Mouse (Mus musculus) heart, adult 2 months (tissue): ENCODE measurements around the gene Trim25. TPM values are rescaled to one million over a fixed set of nuclear protein-coding genes. Genes with fewer than 3 reads are reported as not detected.

ENCODE experiments used
- DNase-seq, 2 experiments: peaks; one replicate each; pipeline ENCODE4 v3.0.0; 2021
- H3K27ac ChIP-seq: fragments of 200-600 bp; 2 replicates; pipeline ENCODE4 v1.8.1; 2022
- H3K27me3 ChIP-seq: fragments of 200-500 bp; 2 replicates; pipeline ENCODE4 v1.6.1; 2012; ENCODE audit warnings: mild to moderate bottlenecking, low read length, inconsistent platforms, mixed read lengths; ENCODE audit not compliant: control insufficient read depth, insufficient read depth
- H3K36me3 ChIP-seq: fragments of 200-500 bp; 2 replicates; pipeline ENCODE4 v1.6.1; 2012; ENCODE audit warnings: low read length, inconsistent platforms; ENCODE audit not compliant: control insufficient read depth, insufficient read depth
- H3K4me1 ChIP-seq: fragments of 200-500 bp; 2 replicates; pipeline ENCODE4 v1.6.1; 2011; ENCODE audit warnings: low read length; ENCODE audit not compliant: control insufficient read depth, insufficient read depth
- H3K4me3 ChIP-seq: fragments of 200-600 bp; 2 replicates; pipeline ENCODE4 v1.8.1; 2022
- H3K79me2 ChIP-seq: fragments of 200-500 bp; replicated peaks from 2 replicates; pipeline ENCODE4 v1.6.1; 2012; ENCODE audit warnings: mild to moderate bottlenecking, inconsistent platforms, low read length, moderate library complexity, mixed read lengths; ENCODE audit not compliant: control insufficient read depth, insufficient read depth
- H3K9ac ChIP-seq: fragments of 200-500 bp; 2 replicates; pipeline ENCODE4 v1.6.1; 2012; ENCODE audit warnings: low read depth, mild to moderate bottlenecking, control low read depth, inconsistent platforms, low read length, mixed read lengths
- CTCF ChIP-seq: fragments of 200-600 bp; IDR thresholded peaks from 2 replicates; pipeline ENCODE4 v1.8.1; 2022; ENCODE audit warnings: antibody characterized with exemption, mild to moderate bottlenecking, moderate library complexity
- EP300 ChIP-seq: fragments of 200-500 bp; IDR thresholded peaks from 2 replicates; pipeline ENCODE4 v1.6.1; 2011; ENCODE audit warnings: low read depth, low read length, control low read depth; ENCODE audit not compliant: insufficient read depth
- POLR2A ChIP-seq: fragments of 200-500 bp; IDR thresholded peaks from 2 replicates; pipeline ENCODE4 v1.6.1; 2011; ENCODE audit warnings: mild to moderate bottlenecking, low read depth, low read length, control low read depth; ENCODE audit not compliant: insufficient read depth
- WGBS: fragments of 180-500 bp; shearing (Covaris S2); methylation state at CpG from one replicate; pipeline ENCODE4 v1.1.7; 2018; 5-methylcytosine and 5-hydroxymethylcytosine counted together
- intact Hi-C: fragments of 180-260 bp; cut with DNase I; formaldehyde crosslinking; loops from one replicate; pipeline ENCODE4 v1.15.1; 2025
- polyA plus RNA-seq: library from polyadenylated mRNA; depleted of rRNA; stranded (reverse); fragments of >200 nt; gene quantifications from 2 replicates; pipeline ENCODE4 v1.2.3, GENCODE M21; 2012
- total RNA-seq, 2 experiments: library from RNA; stranded (reverse); gene quantifications; 2 replicates each; pipeline ENCODE4 v1.2.3; 2021

Gene Trim25
- total and polyA plus RNA-seq, 3 experiments, result 13.6 to 24.3 (median 17.7) TPM

GRCm38 (mm10) chr11:89021687-89022086 lies 22.5 kb downstream of the Trim25 start:
- 33% methylated on average over 7 of the region's 7 CpGs for WGBS
- Histone ChIP-seq H3K4me3 (no peak overlapping the region), H3K27me3 (no peaks in the 10 kb centered on the region), H3K4me1 (peaks cover 22% of the 10 kb centered on the region), H3K9ac (no peak overlapping the region), H3K27ac (no peak overlapping the region; the same call in 1 of the 2 replicates), H3K36me3 (peaks cover 2% of the 10 kb centered on the region; the same call in 1 of the 2 replicates), H3K79me2 (no peaks in the 10 kb centered on the region)
- peak in 1 of 2 experiments; percentile 15 for DNase-seq
- TF ChIP-seq CTCF (no peak), EP300 (no peak), POLR2A (no peak)
- intact Hi-C loops, result loop anchor here (2.0 kb wide), 1 partner anchor 19 kb away; no protein-coding TSS in a partner anchor

GRCm38 (mm10) chr11:89022120-89022731 lies 23.1 kb downstream of the Trim25 start:
- no peak overlapping the region for H3K4me3 ChIP-seq
- TF ChIP-seq POLR2A (no peak), EP300 (no peak), CTCF (no peak)
- peak in 1 of 2 experiments; percentile 15 for DNase-seq
- H3K36me3 ChIP-seq, result peaks cover 2% of the 10 kb centered on the region; the same call in 1 of the 2 replicates
- no peak overlapping the region for H3K9ac ChIP-seq
- intact Hi-C loops, result loop anchor here (2.0 kb wide), 1 partner anchor 19 kb away; no protein-coding TSS in a partner anchor
- WGBS, result 47% methylated on average over 8 of the region's 8 CpGs
- H3K79me2 ChIP-seq, result no peaks in the 10 kb centered on the region
- H3K27ac ChIP-seq, result no peak overlapping the region; the same call in 1 of the 2 replicates
- peaks cover 23% of the 10 kb centered on the region for H3K4me1 ChIP-seq
- H3K27me3 ChIP-seq, result no peaks in the 10 kb centered on the region

- Histone ChIP-seq H3K4me1 (peaks cover 27% of the 10 kb centered on the region), H3K4me3 (no peak overlapping the region), H3K9ac (no peak overlapping the region), H3K27ac (peak overlapping the region; percentile 75), H3K36me3 (peaks cover 2% of the 10 kb centered on the region; the same call in 1 of the 2 replicates), H3K27me3 (no peaks in the 10 kb centered on the region), H3K79me2 (no peaks in the 10 kb centered on the region)
- intact Hi-C loops, result loop anchor here (2.0 kb wide), 1 partner anchor 21 kb away; no protein-coding TSS in a partner anchor
- TF ChIP-seq CTCF, result no peak
- TF ChIP-seq POLR2A, result no peak
- TF ChIP-seq EP300, result no peak
- no peak for DNase-seq
- WGBS, result 63% methylated on average over 10 of the region's 10 CpGs
Observed at GRCm38 (mm10) chr11:89023477-89023876, 24.3 kb downstream of the Trim25 start.

- peaks cover 32% of the 10 kb centered on the region for H3K4me1 ChIP-seq
- 19% methylated on average over 11 of the region's 11 CpGs for WGBS
- intact Hi-C loops, result loop anchor here (1.0 kb wide), 1 partner anchor 28 kb away; no protein-coding TSS in a partner anchor
- TF ChIP-seq EP300 (peak; percentile 50; the same call in 1 of the 2 replicates), POLR2A (peak; percentile 20; the same call in 1 of the 2 replicates), CTCF (no peak)
- no peaks in the 10 kb centered on the region for H3K79me2 ChIP-seq
- no peaks in the 10 kb centered on the region for H3K27me3 ChIP-seq
- peak; percentile 83 to 88 for DNase-seq
- peaks cover 2% of the 10 kb centered on the region; the same call in 1 of the 2 replicates for H3K36me3 ChIP-seq
- no peak overlapping the region; the same call in 1 of the 2 replicates for H3K4me3 ChIP-seq
- H3K27ac ChIP-seq, result peak overlapping the region; percentile 86
- no peak overlapping the region for H3K9ac ChIP-seq
Observed at GRCm38 (mm10) chr11:89024181-89024881, 25.2 kb downstream of the Trim25 start.

GRCm38 (mm10) chr11:89025603-89026002 lies 26.4 kb downstream of the Trim25 start:
- peaks cover 30% of the 10 kb centered on the region for H3K4me1 ChIP-seq
- no peaks in the 10 kb centered on the region for H3K79me2 ChIP-seq
- peak in 1 of 2 experiments; percentile 14 for DNase-seq
- WGBS, result 74% methylated on average over 3 of the region's 3 CpGs
- H3K27me3 ChIP-seq, result no peaks in the 10 kb centered on the region
- 0 out of 2 replicates have a peak, but pooled peaks have one; percentile 25 for TF ChIP-seq EP300
- no peak for TF ChIP-seq CTCF
- TF ChIP-seq POLR2A, result no peak
- H3K4me3 ChIP-seq, result no peak overlapping the region
- peaks cover 2% of the 10 kb centered on the region; the same call in 1 of the 2 replicates for H3K36me3 ChIP-seq
- H3K27ac ChIP-seq, result peak overlapping the region; percentile 86
- no peak overlapping the region for H3K9ac ChIP-seq
- intact Hi-C loops, result no loop called here
